Mouse (Mus musculus) megakaryocyte, embryonic 14.5 days (primary cell): ENCODE results near the gene Sema3f. TPM values are rescaled to one million over a fixed set of nuclear protein-coding genes. Genes with fewer than 3 reads are reported as not detected.

Experiments
- H3K27me3 ChIP-seq: replicated peaks from 2 replicates; pipeline ENCODE3; 2012; ENCODE audit warnings: inconsistent platforms
- H3K36me3 ChIP-seq: replicated peaks from 2 replicates; pipeline ENCODE3; 2012; ENCODE audit warnings: low read length, inconsistent platforms, mixed read lengths
- H3K4me1 ChIP-seq: 2 replicates; pipeline ENCODE4 v1.6.1; 2012; ENCODE audit warnings: inconsistent platforms
- H3K4me3 ChIP-seq: replicated peaks from 2 replicates; pipeline ENCODE3; 2012; ENCODE audit warnings: moderate library complexity, mild to moderate bottlenecking, inconsistent platforms
- H3K9me3 ChIP-seq: 2 replicates; pipeline ENCODE4 v1.6.1; 2012; ENCODE audit warnings: inconsistent platforms
- FLI1 ChIP-seq: IDR thresholded peaks from 2 replicates; pipeline ENCODE4 v1.6.1; 2012; ENCODE audit warnings: low read length, inconsistent platforms, mixed read lengths
- GATA1 ChIP-seq: IDR thresholded peaks from 3 replicates; pipeline ENCODE4 v1.6.1; 2012; ENCODE audit warnings: mixed read lengths, low read length, inconsistent platforms, borderline replicate concordance
- polyA plus RNA-seq: library from polyadenylated mRNA; stranded (reverse); fragments of >175 nt; gene quantifications from 2 replicates; pipeline ENCODE4 v1.2.3, GENCODE M21; 2012; ENCODE audit warnings: low replicate concordance; ENCODE audit not compliant: insufficient read depth

Gene Sema3f
- polyA plus RNA-seq, 1 experiment, result not detected

GRCm38 (mm10) chr9:107650225-107650624, 60.0 kb downstream of the Sema3f start:
- Histone ChIP-seq H3K27me3 (peaks cover 54% of the 10 kb centered on the region), H3K36me3 (no peaks in the 10 kb centered on the region), H3K4me3 (no peak overlapping the region), H3K9me3 (no peaks in the 10 kb centered on the region), H3K4me1 (peaks cover 14% of the 10 kb centered on the region)
- no peak for TF ChIP-seq GATA1
- no peak for TF ChIP-seq FLI1

- no peak for TF ChIP-seq GATA1
- no peak for TF ChIP-seq FLI1
- H3K36me3 ChIP-seq, result no peaks in the 10 kb centered on the region
- peaks cover 26% of the 10 kb centered on the region for H3K4me1 ChIP-seq
- H3K9me3 ChIP-seq, result no peaks in the 10 kb centered on the region
- no peak overlapping the region for H3K4me3 ChIP-seq
- peaks cover 41% of the 10 kb centered on the region for H3K27me3 ChIP-seq
Measured at GRCm38 (mm10) chr9:107648767-107649166, 61.5 kb downstream of the Sema3f start.

GRCm38 (mm10) chr9:107646975-107647374, 63.3 kb downstream of the Sema3f start:
- TF ChIP-seq GATA1 (no peak), FLI1 (no peak)
- Histone ChIP-seq H3K36me3 (no peaks in the 10 kb centered on the region), H3K4me1 (peaks cover 27% of the 10 kb centered on the region), H3K9me3 (no peaks in the 10 kb centered on the region), H3K27me3 (peaks cover 36% of the 10 kb centered on the region), H3K4me3 (no peak overlapping the region)

- Histone ChIP-seq H3K4me1 (peaks cover 39% of the 10 kb centered on the region), H3K9me3 (no peaks in the 10 kb centered on the region), H3K36me3 (no peaks in the 10 kb centered on the region), H3K27me3 (peaks cover 35% of the 10 kb centered on the region), H3K4me3 (peak overlapping the region; percentile 93)
- no peak for TF ChIP-seq GATA1
- TF ChIP-seq FLI1, result no peak
Measured at GRCm38 (mm10) chr9:107645577-107645976, 64.7 kb downstream of the Sema3f start.

- H3K4me1 ChIP-seq, result peaks cover 43% of the 10 kb centered on the region
- peak overlapping the region; percentile 93 for H3K4me3 ChIP-seq
- TF ChIP-seq GATA1 (no peak), FLI1 (no peak)
- H3K36me3 ChIP-seq, result no peaks in the 10 kb centered on the region
- peaks cover 30% of the 10 kb centered on the region for H3K27me3 ChIP-seq
- no peaks in the 10 kb centered on the region for H3K9me3 ChIP-seq
Measured at GRCm38 (mm10) chr9:107645153-107645510, 65.1 kb downstream of the Sema3f start.

GRCm38 (mm10) chr9:107644495-107645152, 65.7 kb downstream of the Sema3f start:
- Histone ChIP-seq H3K27me3 (peaks cover 25% of the 10 kb centered on the region), H3K4me3 (peak overlapping the region; percentile 93), H3K9me3 (no peaks in the 10 kb centered on the region), H3K4me1 (peaks cover 47% of the 10 kb centered on the region), H3K36me3 (no peaks in the 10 kb centered on the region)
- TF ChIP-seq GATA1 (no peak), FLI1 (no peak; the same call in 1 of the 2 replicates)

GRCm38 (mm10) chr9:107643544-107644214, 66.6 kb downstream of the Sema3f start:
- Histone ChIP-seq H3K4me1 (peaks cover 53% of the 10 kb centered on the region), H3K9me3 (no peaks in the 10 kb centered on the region), H3K4me3 (peak overlapping the region; percentile 93)

GRCm38 (mm10) chr9:107641666-107642065, 68.6 kb downstream of the Sema3f start:
- Histone ChIP-seq H3K4me1 (peaks cover 60% of the 10 kb centered on the region), H3K36me3 (no peaks in the 10 kb centered on the region), H3K9me3 (no peaks in the 10 kb centered on the region), H3K4me3 (no peak overlapping the region), H3K27me3 (peaks cover 28% of the 10 kb centered on the region)
- no peak for TF ChIP-seq FLI1
- TF ChIP-seq GATA1, result no peak

More at GRCm38 (mm10) chr9:107643544-107644214, 66.6 kb downstream of the Sema3f start:
- TF ChIP-seq FLI1, result no peak
- no peak for TF ChIP-seq GATA1
- Histone ChIP-seq H3K27me3 (peaks cover 22% of the 10 kb centered on the region), H3K36me3 (no peaks in the 10 kb centered on the region)

- H3K36me3 ChIP-seq, result no peaks in the 10 kb centered on the region
- TF ChIP-seq FLI1, result no peak
- H3K9me3 ChIP-seq, result no peaks in the 10 kb centered on the region
- H3K4me1 ChIP-seq, result peaks cover 68% of the 10 kb centered on the region
- H3K4me3 ChIP-seq, result peak overlapping the region; percentile 85
- peaks cover 25% of the 10 kb centered on the region for H3K27me3 ChIP-seq
Measured at GRCm38 (mm10) chr9:107640257-107640772, 70.0 kb downstream of the Sema3f start.

- H3K27me3 ChIP-seq, result peaks cover 24% of the 10 kb centered on the region
- TF ChIP-seq GATA1 (no peak), FLI1 (no peak)
- H3K9me3 ChIP-seq, result no peaks in the 10 kb centered on the region
Measured at GRCm38 (mm10) chr9:107637070-107637469, 73.2 kb downstream of the Sema3f start.

More at GRCm38 (mm10) chr9:107637070-107637469, 73.2 kb downstream of the Sema3f start:
- Histone ChIP-seq H3K4me3 (no peak overlapping the region), H3K4me1 (peaks cover 58% of the 10 kb centered on the region), H3K36me3 (peaks cover 9% of the 10 kb centered on the region)
